Mouse (Mus musculus) splenic B cell, adult 2 months (primary cell): ENCODE results near the gene Cypt2.
"Not testable (repeated sequence)": the region's sequence is repeated elsewhere in the genome, so short reads cannot be mapped to it uniquely, and the experiment has no call there.

ENCODE experiments used
- DNase-seq: peaks from one replicate; pipeline ENCODE4 v3.0.0-alpha.2; 2011; ENCODE audit warnings: low read depth, low spot score
- H3K27me3 ChIP-seq: 2 replicates; pipeline ENCODE4 v1.6.1; 2012; ENCODE audit warnings: mild to moderate bottlenecking, low read length, moderate library complexity, mixed read lengths; ENCODE audit not compliant: control insufficient read depth, poor library complexity, insufficient read depth, severe bottlenecking
- H3K36me3 ChIP-seq: 2 replicates; pipeline ENCODE4 v1.6.1; 2012; ENCODE audit warnings: mild to moderate bottlenecking, low read length, moderate library complexity, mixed read lengths; ENCODE audit not compliant: control insufficient read depth, poor library complexity, insufficient read depth, severe bottlenecking

Cypt2 gene

DNA sequence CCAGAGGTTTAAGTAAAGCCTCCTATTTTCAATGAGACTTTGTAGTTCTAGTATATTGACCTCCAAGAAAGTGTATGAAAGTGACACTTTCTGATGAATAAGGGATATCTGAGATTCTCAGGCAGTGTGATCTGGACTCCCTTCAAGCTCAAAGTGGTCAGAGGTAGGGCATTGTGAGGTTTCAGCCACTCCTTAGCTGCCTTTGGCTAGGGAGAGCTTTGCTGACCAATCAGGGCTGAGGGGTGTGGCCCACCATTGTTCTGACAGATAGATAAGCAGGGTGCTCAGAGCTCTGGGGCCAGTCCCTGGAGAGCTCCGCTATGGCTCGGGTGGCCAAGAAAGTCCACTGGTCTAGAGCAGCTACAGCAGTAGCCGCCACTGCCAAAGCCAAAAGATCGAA lies at the start of gene Cypt2:
Cypt2 (plus strand) TSS at position 301 of the 400 bp plus-strand sequence.
- H3K36me3 ChIP-seq, H3K27me3 ChIP-seq, DNase-seq: not testable (repeated sequence)

DNA sequence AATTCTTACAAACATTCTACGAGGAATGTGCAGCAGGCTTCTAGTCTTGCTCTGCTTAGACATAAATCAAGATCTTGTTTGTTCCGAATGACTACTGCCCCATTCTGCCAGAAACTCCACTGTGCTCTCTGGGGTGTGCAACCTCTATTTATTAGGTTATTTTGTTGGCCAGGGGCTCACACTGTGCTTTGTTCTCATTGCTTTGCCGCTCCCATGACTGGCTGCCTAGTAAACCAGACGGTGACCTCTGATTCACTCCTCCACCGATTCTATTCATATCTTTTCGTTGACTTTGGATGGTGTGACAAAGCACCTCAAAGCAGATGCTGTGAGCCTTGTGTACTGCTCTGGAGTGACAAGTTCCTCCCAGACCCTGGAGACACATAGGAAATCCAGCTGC lies 46.7 kb downstream of the Cypt2 start:
- no peak for DNase-seq
- H3K36me3 ChIP-seq: no peaks in the 10 kb centered on the region
- H3K27me3 ChIP-seq: no peaks in the 10 kb centered on the region
